ENCODE assay signal across 8 mouse cellular contexts in genomic region chr6:47920447-47921340, GRCm38 (mm10). TPM values are rescaled to one million over a fixed set of nuclear protein-coding genes. Genes with fewer than 3 reads are reported as not detected.
DNase-seq lines count a peak whose midpoint lies in the region.

TSS of gene Zfp212 (plus strand) at chr6:47920476.

- H3K27me3 ChIP-seq in megakaryocyte, embryonic 14.5 days (replicated peaks), result no peaks in the 10 kb centered on the region

- H3K36me3 ChIP-seq in megakaryocyte, embryonic 14.5 days (replicated peaks; ENCODE audit: low read length), result peaks cover 5% of the 10 kb centered on the region

- H3K4me1 ChIP-seq in megakaryocyte, embryonic 14.5 days, result peaks cover 32% of the 10 kb centered on the region

- H3K9me3 ChIP-seq in megakaryocyte, embryonic 14.5 days, result 0 out of 2 replicates have a peak, but pooled peaks cover 3% of the 10 kb centered on the region

- peak; percentile 91 to 97 for DNase-seq in adrenal gland, adult (ENCODE audit: inconsistent age in 2 of 2, low spot score in 1 of 2)
- DNase-seq in embryo, embryonic 10 days (ENCODE audit: low spot score), result peak; percentile 96
- peak; percentile 79 for DNase-seq in gastrocnemius, postnatal 10 days
- DNase-seq in induced T-regulatory cell, adult 2 months (ENCODE audit: low read depth), result peak; percentile 93
- DNase-seq in left cerebral cortex, adult 9 months (ENCODE audit: low spot score in 2 of 2), result peak; percentile 69 to 90
- peak; percentile 88 to 92 for DNase-seq in right cerebral cortex, adult 2 months (ENCODE audit: low spot score in 2 of 2)
- peak; percentile 46 for DNase-seq in urinary bladder, postnatal 10 days (ENCODE audit: low spot score)

- peak within 1 kb of the TSS; percentile 98 for H3K4me3 ChIP-seq in megakaryocyte, embryonic 14.5 days (replicated peaks)

RNA-seq across cellular contexts. Expression of gene Zfp212, which starts in this region (rescaled TPM):
- 10 to 100 TPM in 1 of 2 experiments, 1 to 10 TPM in 1; 9.8 to 12.7 TPM for total RNA-seq in gastrocnemius, postnatal 10 days (2021)
- 5.4 and 5.7 TPM in 2 replicates for polyA plus RNA-seq in megakaryocyte, embryonic 14.5 days (2012; ENCODE audit: insufficient read depth, low replicate concordance)

Comparison
In these comparisons a context has a peak if more than half of its experiments do, and no peak if none do; other contexts are left out.
1. Peak in every context shown above with its lines: DNase-seq and H3K4me3 ChIP-seq.
2. DNase-seq: peak in every context shown above with its lines; median percentile 96 in embryo, embryonic 10 days; 94 in adrenal gland, adult; 93 in induced T-regulatory cell, adult 2 months; 90 in right cerebral cortex, adult 2 months; 80 in left cerebral cortex, adult 9 months; 79 in gastrocnemius, postnatal 10 days; 46 in urinary bladder, postnatal 10 days.